Mouse (Mus musculus) embryonic facial prominence, embryonic 14.5 days (tissue): ENCODE results near the gene Ubtf. TPM values are rescaled to one million over a fixed set of nuclear protein-coding genes. Genes with fewer than 3 reads are reported as not detected.

ENCODE experiments used
- ATAC-seq: fragments of 200-750 bp; cut with Nextera tagmentation; 2 replicates; pipeline ENCODE4 v1.8.0; 2017; ENCODE audit warnings: low read depth, moderate number of reproducible peaks, moderate TSS enrichment
- DNase-seq: peaks from one replicate; pipeline ENCODE4 v3.0.0-alpha.2; 2015; ENCODE audit warnings: low spot score
- H3K27ac ChIP-seq: fragments of 300-500 bp; sonication (generic); replicated peaks from 2 replicates; pipeline ENCODE4 v1.5.1; 2014; ENCODE audit warnings: low read depth, mild to moderate bottlenecking, low read length, moderate library complexity
- H3K27me3 ChIP-seq: fragments of 300-500 bp; sonication (generic); replicated peaks from 2 replicates; pipeline ENCODE4 v1.6.1; 2014; ENCODE audit warnings: low read length; ENCODE audit not compliant: control insufficient read depth, insufficient read depth
- H3K36me3 ChIP-seq: fragments of 300-500 bp; sonication (generic); 2 replicates; pipeline ENCODE4 v1.6.1; 2014; ENCODE audit warnings: low read length, mixed read lengths; ENCODE audit not compliant: control insufficient read depth, insufficient read depth
- H3K4me1 ChIP-seq: fragments of 300-500 bp; sonication (generic); 2 replicates; pipeline ENCODE4 v1.6.1; 2014; ENCODE audit warnings: antibody characterized with exemption, low read length; ENCODE audit not compliant: control insufficient read depth, insufficient read depth
- H3K4me2 ChIP-seq: fragments of 300-500 bp; sonication (generic); 2 replicates; pipeline ENCODE4 v1.6.1; 2014; ENCODE audit warnings: low read depth, mild to moderate bottlenecking, low read length, moderate library complexity, mixed read lengths
- H3K4me3 ChIP-seq: fragments of 300-500 bp; sonication (generic); 2 replicates; pipeline ENCODE4 v1.5.1; 2014; ENCODE audit warnings: low read depth, mild to moderate bottlenecking, low read length
- H3K9ac ChIP-seq: fragments of 300-500 bp; sonication (generic); 2 replicates; pipeline ENCODE4 v1.6.1; 2014; ENCODE audit warnings: low read depth, mild to moderate bottlenecking, low read length, moderate library complexity, mixed read lengths
- H3K9me3 ChIP-seq: fragments of 300-500 bp; sonication (generic); 2 replicates; pipeline ENCODE4 v1.6.1; 2016; ENCODE audit warnings: low read length; ENCODE audit not compliant: control insufficient read depth
- WGBS: fragments of 180-500 bp; shearing (Covaris S2); extraction: QIAGEN DNeasy Blood & Tissue Kit; methylation state at CpG from one replicate; pipeline ENCODE4 v1.1.7; 2014; 5-methylcytosine and 5-hydroxymethylcytosine counted together
- polyA plus RNA-seq: library from polyadenylated mRNA; unstranded; fragments of >200 nt; fragmentation: Nextera tagmentation; extraction: Ambion mirVana; gene quantifications from 2 replicates; pipeline ENCODE4 v1.2.1, GENCODE M21; 2014

Gene Ubtf
- polyA plus RNA-seq, 1 experiment from 2014 or later = 73.3 TPM

DNA sequence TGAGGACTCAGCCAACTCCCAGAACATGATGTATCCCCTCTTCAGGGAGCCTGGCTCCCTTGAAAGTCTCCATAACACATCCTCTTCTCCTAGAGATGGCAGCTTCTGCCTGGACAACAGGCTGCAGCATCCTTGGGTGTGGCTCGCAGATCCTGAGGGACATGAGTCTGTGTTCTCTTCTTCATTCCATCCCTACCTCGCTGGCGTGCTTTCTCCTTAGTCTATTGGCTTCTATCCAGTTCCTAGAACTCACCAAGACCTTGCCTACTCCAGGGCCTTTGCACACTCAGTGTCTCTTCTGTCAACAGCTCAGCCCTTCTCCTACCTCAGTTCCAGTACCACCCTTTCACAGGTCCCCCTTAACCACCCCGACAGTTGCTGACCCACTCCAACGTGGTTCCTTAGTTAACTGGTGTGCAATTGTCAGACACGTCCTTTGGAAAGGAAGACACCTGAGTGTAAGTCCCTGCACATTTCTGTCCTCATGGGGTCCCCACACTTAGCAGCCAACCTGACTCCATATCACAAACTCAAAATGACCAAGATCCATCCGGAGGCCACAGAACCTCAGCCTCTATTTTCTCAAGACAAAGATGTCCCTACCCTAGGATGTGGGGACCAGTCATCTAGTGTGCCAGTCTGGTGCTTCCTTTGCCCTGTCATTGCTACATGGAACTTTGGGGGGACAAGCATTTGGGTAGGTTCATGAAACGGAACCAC, 42.4 kb upstream of the Ubtf start:
- no peaks in the 10 kb centered on the region for H3K36me3 ChIP-seq

DNA sequence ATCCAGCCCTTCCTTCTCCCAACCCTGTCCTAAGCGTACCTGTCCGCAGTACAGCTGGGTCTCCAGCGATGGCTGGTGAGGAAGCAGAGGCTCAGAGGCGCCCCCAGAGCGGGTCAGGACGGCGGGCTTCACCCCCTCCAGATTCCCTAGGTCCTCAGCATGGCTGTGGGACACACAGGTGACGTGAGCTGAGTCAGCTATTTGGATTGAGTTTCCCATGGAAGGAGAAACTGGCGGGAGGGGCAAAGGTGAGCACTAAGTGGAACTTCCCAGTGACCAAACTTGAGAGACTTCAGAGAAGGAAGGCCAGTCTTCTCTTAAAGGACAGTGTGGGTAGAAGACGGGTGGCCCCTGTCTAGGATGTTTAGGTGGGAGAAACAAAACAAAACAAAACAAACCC, 38.8 kb upstream of the Ubtf start:
- Histone ChIP-seq H3K4me1 (no peaks in the 10 kb centered on the region), H3K4me2 (no peak overlapping the region), H3K9ac (no peak overlapping the region), H3K9me3 (no peaks in the 10 kb centered on the region), H3K27ac (no peak overlapping the region), H3K27me3 (no peaks in the 10 kb centered on the region), H3K36me3 (no peaks in the 10 kb centered on the region), H3K4me3 (no peak overlapping the region)
- WGBS = 70% methylated on average over 10 of the region's 10 CpGs
- ATAC-seq (no peak), DNase-seq (no peak)

More for the DNA sequence above, 42.4 kb upstream of the Ubtf start:
- Histone ChIP-seq H3K9ac (no peak overlapping the region), H3K27ac (no peak overlapping the region), H3K4me3 (no peak overlapping the region), H3K4me2 (no peak overlapping the region), H3K4me1 (no peaks in the 10 kb centered on the region), H3K9me3 (no peaks in the 10 kb centered on the region), H3K27me3 (no peaks in the 10 kb centered on the region)
- no peak for ATAC-seq
- no peak for DNase-seq
- 87% methylated on average over 8 of the region's 8 CpGs for WGBS

DNA sequence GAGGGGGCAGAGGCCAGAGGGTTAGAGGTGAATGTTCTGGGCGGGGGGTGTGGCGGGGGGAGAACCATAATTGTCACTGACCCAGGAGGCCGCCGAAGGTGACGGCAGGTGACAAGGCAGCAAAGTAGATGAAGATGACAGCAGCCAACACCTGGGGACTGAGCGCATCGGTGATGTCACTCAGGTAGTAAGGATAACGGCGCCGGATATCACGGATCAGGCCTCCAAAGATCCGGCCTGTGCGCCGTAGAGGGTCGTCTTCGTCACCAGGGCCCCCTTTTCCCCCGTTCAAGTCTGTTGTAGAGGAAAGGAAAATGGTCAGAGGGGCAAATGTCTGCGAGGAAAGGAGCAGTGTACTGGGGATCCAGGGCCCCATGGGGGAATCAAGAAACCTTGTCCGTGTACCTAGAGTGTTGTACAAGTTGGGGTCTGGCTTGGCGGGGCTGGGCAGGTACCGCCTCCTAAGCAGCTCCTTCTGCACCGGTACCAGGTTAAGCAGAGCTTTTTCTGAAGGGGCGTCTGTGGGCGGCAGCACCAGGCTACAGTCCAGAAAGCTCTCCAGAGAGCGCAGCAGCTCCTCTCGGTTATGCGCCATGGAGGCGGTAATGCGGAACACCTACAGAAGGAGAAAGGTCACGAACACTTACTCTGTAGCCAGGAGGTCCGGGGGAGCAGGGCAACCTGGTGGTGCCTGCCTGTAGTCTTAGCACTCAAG, 37.3 kb upstream of the Ubtf start:
- ATAC-seq (no peak), DNase-seq (no peak)
- Histone ChIP-seq H3K36me3 (no peaks in the 10 kb centered on the region), H3K9me3 (no peaks in the 10 kb centered on the region), H3K27me3 (no peaks in the 10 kb centered on the region), H3K4me2 (no peak overlapping the region), H3K4me1 (no peaks in the 10 kb centered on the region), H3K9ac (no peak overlapping the region), H3K27ac (no peak overlapping the region), H3K4me3 (no peak overlapping the region)
- WGBS = 72% methylated on average over 31 of the region's 31 CpGs

GRCm38 (mm10) chr11:102356190-102356589, 36.6 kb upstream of the Ubtf start:
- no peak for DNase-seq
- H3K27ac ChIP-seq = no peak overlapping the region
- no peak overlapping the region for H3K4me2 ChIP-seq
- no peaks in the 10 kb centered on the region for H3K9me3 ChIP-seq
- H3K36me3 ChIP-seq = no peaks in the 10 kb centered on the region
- H3K9ac ChIP-seq = no peak overlapping the region
- no peaks in the 10 kb centered on the region for H3K4me1 ChIP-seq
- no peak overlapping the region for H3K4me3 ChIP-seq
- no peak for ATAC-seq
- H3K27me3 ChIP-seq = no peaks in the 10 kb centered on the region
- 79% methylated on average over 12 of the region's 12 CpGs for WGBS

GRCm38 (mm10) chr11:102355501-102355900, 36.0 kb upstream of the Ubtf start:
- no peak for ATAC-seq
- no peak for DNase-seq
- no peak overlapping the region for H3K4me2 ChIP-seq
- no peaks in the 10 kb centered on the region for H3K4me1 ChIP-seq
- H3K36me3 ChIP-seq = no peaks in the 10 kb centered on the region
- H3K4me3 ChIP-seq = no peak overlapping the region
- WGBS = 85% methylated on average over 3 of the region's 3 CpGs
- H3K27me3 ChIP-seq = no peaks in the 10 kb centered on the region
- no peaks in the 10 kb centered on the region for H3K9me3 ChIP-seq
- H3K9ac ChIP-seq = no peak overlapping the region
- H3K27ac ChIP-seq = no peak overlapping the region

GRCm38 (mm10) chr11:102353021-102353431, 33.5 kb upstream of the Ubtf start:
- Histone ChIP-seq H3K27ac (no peak overlapping the region), H3K4me2 (no peak overlapping the region), H3K9ac (0 out of 2 replicates have a peak overlapping the region, but pooled peaks have one; percentile 14), H3K4me1 (no peaks in the 10 kb centered on the region), H3K9me3 (no peaks in the 10 kb centered on the region), H3K4me3 (no peak overlapping the region), H3K27me3 (no peaks in the 10 kb centered on the region), H3K36me3 (no peaks in the 10 kb centered on the region)
- 35% methylated on average over 8 of the region's 8 CpGs for WGBS
- no peak for ATAC-seq
- no peak for DNase-seq

GRCm38 (mm10) chr11:102352378-102352777, 32.8 kb upstream of the Ubtf start:
- ATAC-seq = no peak
- H3K9ac ChIP-seq = no peak overlapping the region

DNA sequence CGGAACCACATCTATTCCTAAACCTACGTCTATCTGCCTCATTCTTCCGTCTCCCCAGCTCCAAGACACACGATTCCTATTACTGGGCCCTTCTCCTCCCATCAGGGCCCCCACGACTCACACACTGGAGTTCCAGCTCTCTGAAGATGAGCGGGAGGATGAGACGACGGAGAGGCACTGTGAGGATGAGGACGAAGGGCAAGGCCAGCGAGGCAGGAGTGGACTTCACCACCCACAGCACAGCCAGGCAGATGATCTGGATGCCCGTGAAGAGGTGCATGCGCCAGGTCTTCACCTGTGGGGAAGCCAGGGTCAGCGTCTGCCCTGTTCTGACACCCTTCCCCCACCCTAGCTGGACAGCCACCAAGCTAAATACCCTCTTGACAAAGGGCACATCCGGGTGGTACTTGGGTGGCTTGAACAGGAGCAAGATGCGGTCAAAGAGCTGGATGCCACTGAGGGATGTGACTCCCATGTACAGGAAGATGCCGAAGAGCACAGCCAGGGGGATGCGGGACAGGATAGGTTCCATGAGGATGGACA, 31.5 kb upstream of the Ubtf start:
- ATAC-seq (no peak), DNase-seq (no peak)
- Histone ChIP-seq H3K36me3 (no peaks in the 10 kb centered on the region), H3K9me3 (no peaks in the 10 kb centered on the region), H3K27ac (no peak overlapping the region), H3K27me3 (no peaks in the 10 kb centered on the region), H3K4me3 (no peak overlapping the region), H3K9ac (no peak overlapping the region), H3K4me2 (no peak overlapping the region), H3K4me1 (no peaks in the 10 kb centered on the region)
- WGBS = 84% methylated on average over 17 of the region's 17 CpGs

More at GRCm38 (mm10) chr11:102352378-102352777, 32.8 kb upstream of the Ubtf start:
- 47% methylated on average over 5 of the region's 5 CpGs for WGBS
- Histone ChIP-seq H3K27me3 (no peaks in the 10 kb centered on the region), H3K9me3 (no peaks in the 10 kb centered on the region), H3K27ac (no peak overlapping the region), H3K4me1 (no peaks in the 10 kb centered on the region), H3K36me3 (no peaks in the 10 kb centered on the region), H3K4me3 (no peak overlapping the region), H3K4me2 (no peak overlapping the region)
- no peak for DNase-seq
